Mouse (Mus musculus) E14TG2a.4 (cell line): Measurements from ENCODE around the gene Slamf8.

Source experiments
- H3K27me3 ChIP-seq: 2 replicates; pipeline ENCODE4 v1.6.1; 2014; ENCODE audit warnings: low read length, control low read depth; ENCODE audit not compliant: insufficient read depth
- H3K36me3 ChIP-seq: 2 replicates; pipeline ENCODE4 v1.6.1; 2014; ENCODE audit warnings: low read length, control low read depth; ENCODE audit not compliant: insufficient read depth
- H3K4me1 ChIP-seq: replicated peaks from 2 replicates; pipeline ENCODE4 v1.6.1; 2014; ENCODE audit warnings: low read depth, low read length, control low read depth
- H3K4me3 ChIP-seq: replicated peaks from 2 replicates; pipeline ENCODE4 v1.5.1; 2014; ENCODE audit warnings: mild to moderate bottlenecking, low read length
- H3K9me3 ChIP-seq: 2 replicates; pipeline ENCODE4 v1.6.1; 2014; ENCODE audit warnings: low read length, control low read depth
- CTCF ChIP-seq: conservative IDR thresholded peaks from 2 replicates; pipeline ENCODE4 v1.5.1; 2014; ENCODE audit warnings: low read length
- NANOG ChIP-seq: IDR thresholded peaks from 2 replicates; pipeline ENCODE4 v1.6.1; 2014; ENCODE audit warnings: borderline replicate concordance, low read length, mixed read lengths
- POU5F1 ChIP-seq: IDR thresholded peaks from 2 replicates; pipeline ENCODE4 v1.6.1; 2014; ENCODE audit warnings: low read length, borderline replicate concordance

The Slamf8 gene

DNA sequence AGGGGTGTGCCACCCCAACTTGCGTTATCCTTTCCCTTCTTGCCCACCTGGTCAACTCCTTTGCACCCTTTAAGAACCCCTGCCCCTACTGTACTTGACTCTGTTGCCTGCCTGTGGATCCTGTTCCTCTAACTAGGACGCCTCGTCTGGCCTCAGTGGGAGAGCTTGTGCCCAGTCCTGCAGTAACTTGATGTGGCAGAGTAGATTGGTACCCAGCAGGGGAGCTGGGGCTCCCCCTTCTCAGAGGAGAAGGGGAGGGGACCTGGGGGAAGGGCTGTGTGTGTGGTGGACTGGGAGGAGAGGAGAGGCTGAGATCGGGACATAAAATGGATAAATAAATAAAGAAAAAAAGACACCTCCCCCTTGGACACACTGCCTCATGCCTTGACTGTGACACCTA lies 5.3 kb downstream of the Slamf8 start:
- H3K27me3 ChIP-seq, result peaks cover 65% of the 10 kb centered on the region
- peaks cover 3% of the 10 kb centered on the region; the same call in 1 of the 2 replicates for H3K4me1 ChIP-seq
- H3K4me3 ChIP-seq, result no peak overlapping the region
- H3K36me3 ChIP-seq, result no peaks in the 10 kb centered on the region
- TF ChIP-seq CTCF (no peak), NANOG (no peak), POU5F1 (no peak)
- H3K9me3 ChIP-seq, result no peaks in the 10 kb centered on the region; the same call in 1 of the 2 replicates

DNA sequence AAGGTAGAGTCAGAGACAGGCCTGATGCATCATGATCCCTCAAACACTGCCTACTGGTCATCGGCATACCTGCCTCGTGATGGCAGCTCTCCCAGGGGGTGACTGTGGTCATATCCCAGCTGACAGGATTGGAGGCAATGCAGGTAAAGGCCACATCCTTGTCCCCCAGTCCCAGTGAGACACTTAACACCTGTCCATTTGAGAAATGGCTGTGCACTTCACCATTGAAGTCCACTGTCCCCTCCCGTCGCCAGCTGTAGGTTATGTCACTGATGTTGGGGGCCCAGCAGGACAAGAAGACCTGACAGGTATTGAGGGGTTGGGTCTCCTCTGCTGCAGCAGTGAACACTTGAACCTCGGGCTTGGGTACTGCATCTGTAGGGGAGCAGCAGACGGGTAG lies 6.1 kb downstream of the Slamf8 start:
- Histone ChIP-seq H3K9me3 (no peaks in the 10 kb centered on the region; the same call in 1 of the 2 replicates), H3K4me3 (no peak overlapping the region), H3K4me1 (peaks cover 3% of the 10 kb centered on the region; the same call in 1 of the 2 replicates), H3K36me3 (no peaks in the 10 kb centered on the region), H3K27me3 (peaks cover 62% of the 10 kb centered on the region)
- TF ChIP-seq NANOG (no peak), CTCF (no peak), POU5F1 (no peak)

DNA sequence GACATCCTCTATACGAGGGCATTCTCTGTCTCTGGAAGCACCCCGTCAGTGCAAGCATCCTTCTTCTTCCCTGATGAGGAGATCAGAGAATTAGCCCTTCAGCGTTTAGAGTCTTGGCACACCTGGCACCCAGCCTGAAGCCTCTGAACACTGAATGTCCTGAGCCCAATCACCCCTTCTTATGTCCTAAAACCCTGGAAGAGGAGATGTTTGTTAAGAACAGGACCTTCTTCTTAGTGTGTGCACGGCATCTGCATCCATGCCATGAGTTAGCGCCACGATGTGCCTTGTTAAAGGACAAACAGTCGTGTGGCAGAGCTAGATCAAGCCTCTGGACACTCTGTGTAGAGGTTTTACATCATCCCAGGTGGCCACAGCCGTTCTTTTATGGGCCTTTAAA lies 7.9 kb downstream of the Slamf8 start:
- TF ChIP-seq CTCF (no peak), POU5F1 (no peak), NANOG (no peak)
- Histone ChIP-seq H3K27me3 (peaks cover 53% of the 10 kb centered on the region), H3K9me3 (no peaks in the 10 kb centered on the region; the same call in 1 of the 2 replicates), H3K36me3 (no peaks in the 10 kb centered on the region), H3K4me1 (peaks cover 3% of the 10 kb centered on the region; the same call in 1 of the 2 replicates), H3K4me3 (no peak overlapping the region)

DNA sequence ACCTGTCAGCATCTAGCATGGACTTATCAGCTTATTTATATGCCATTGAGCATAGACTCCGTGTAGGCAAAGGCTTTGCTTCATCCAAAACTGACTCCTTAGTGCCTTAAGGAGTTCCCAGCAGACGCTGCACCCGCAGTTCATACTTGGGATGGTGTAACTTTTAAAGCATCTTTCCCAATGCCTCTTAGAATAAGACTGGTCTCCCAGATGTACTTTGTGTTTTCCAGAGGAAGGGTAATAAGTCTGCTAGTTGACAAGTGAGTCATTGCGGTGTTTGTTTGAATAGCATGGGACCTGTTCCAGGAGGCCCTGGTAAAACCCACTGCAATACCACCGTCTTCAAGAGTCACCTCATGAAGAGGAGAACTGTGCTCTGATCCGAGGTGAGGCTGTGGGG lies 10.3 kb downstream of the Slamf8 start:
- no peaks in the 10 kb centered on the region; the same call in 1 of the 2 replicates for H3K9me3 ChIP-seq
- peaks cover 3% of the 10 kb centered on the region; the same call in 1 of the 2 replicates for H3K4me1 ChIP-seq
- H3K4me3 ChIP-seq, result no peak overlapping the region

DNA sequence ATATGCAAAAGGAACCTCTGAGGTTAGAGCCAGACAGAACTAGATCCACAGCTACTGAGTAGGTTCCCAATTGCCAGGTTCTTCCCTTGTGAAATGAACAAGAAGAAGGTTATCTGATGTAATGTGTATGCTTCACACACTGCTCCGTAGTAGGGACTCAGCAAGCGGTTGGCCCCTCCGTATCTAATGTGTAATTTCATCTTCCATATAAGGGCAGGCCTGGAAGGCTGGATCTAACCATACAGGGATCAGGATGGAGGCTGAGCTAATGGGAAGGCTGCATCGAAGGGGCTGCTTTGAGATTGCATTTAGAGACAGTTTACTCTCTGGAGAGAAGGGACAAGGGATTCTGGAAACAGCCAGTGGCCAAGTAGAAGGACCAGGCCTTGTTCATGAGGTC lies 22.6 kb downstream of the Slamf8 start:
- Histone ChIP-seq H3K9me3 (no peaks in the 10 kb centered on the region), H3K4me1 (peaks cover 10% of the 10 kb centered on the region), H3K4me3 (no peak overlapping the region), H3K36me3 (no peaks in the 10 kb centered on the region), H3K27me3 (peaks cover 83% of the 10 kb centered on the region)
- TF ChIP-seq NANOG, result no peak
- no peak for TF ChIP-seq POU5F1
- no peak for TF ChIP-seq CTCF

More for the DNA sequence above, 10.3 kb downstream of the Slamf8 start:
- H3K27me3 ChIP-seq, result peaks cover 59% of the 10 kb centered on the region
- H3K36me3 ChIP-seq, result no peaks in the 10 kb centered on the region
- no peak for TF ChIP-seq CTCF
- no peak for TF ChIP-seq POU5F1
- TF ChIP-seq NANOG, result no peak

DNA sequence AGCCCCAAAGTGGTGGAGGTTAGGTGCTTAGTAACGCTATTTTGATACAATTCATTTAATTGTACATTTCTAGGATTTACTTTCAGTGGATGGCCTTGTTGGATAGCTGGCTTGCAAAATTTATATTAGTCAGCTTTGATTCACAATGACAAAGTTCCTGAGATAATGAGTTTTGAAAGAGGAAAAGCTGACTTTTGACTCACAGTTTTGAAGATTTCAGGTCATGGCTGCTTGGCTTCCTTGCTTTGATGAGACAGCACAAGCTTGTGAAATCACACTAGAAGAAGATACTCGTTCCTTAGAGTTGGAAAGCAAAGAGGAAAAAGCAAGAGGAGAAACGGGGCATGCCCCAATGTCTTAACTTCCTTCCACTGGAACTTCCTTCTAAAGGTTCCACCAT lies 24.2 kb downstream of the Slamf8 start:
- no peaks in the 10 kb centered on the region for H3K9me3 ChIP-seq
- H3K36me3 ChIP-seq, result no peaks in the 10 kb centered on the region
- peaks cover 19% of the 10 kb centered on the region for H3K4me1 ChIP-seq
- TF ChIP-seq NANOG (no peak), CTCF (no peak), POU5F1 (no peak)
- H3K4me3 ChIP-seq, result no peak overlapping the region
- H3K27me3 ChIP-seq, result peaks cover 83% of the 10 kb centered on the region

DNA sequence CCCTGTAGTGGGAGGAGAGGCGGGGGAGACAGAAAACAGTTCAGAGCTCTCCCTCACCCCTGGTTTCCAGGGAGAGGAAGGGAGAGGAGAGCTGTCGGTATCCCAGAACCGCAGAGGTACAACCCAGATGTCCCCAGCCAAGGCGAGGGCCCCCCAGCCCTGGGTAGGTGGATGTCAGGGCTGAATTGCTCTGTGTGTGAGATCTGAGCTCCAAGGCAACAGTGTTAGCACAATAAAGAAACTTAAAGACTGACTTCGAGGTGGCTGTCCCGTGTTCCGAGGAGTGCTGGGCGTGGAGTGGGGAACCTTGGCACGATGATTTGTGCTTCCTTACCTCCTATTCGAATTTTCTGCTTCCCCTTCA lies 26.9 kb downstream of the Slamf8 start:
- peaks cover 22% of the 10 kb centered on the region for H3K4me1 ChIP-seq
- peaks cover 83% of the 10 kb centered on the region for H3K27me3 ChIP-seq
- no peaks in the 10 kb centered on the region for H3K9me3 ChIP-seq
- peak overlapping the region; percentile 86 for H3K4me3 ChIP-seq
- H3K36me3 ChIP-seq, result no peaks in the 10 kb centered on the region
- TF ChIP-seq NANOG (no peak), CTCF (no peak), POU5F1 (no peak)

DNA sequence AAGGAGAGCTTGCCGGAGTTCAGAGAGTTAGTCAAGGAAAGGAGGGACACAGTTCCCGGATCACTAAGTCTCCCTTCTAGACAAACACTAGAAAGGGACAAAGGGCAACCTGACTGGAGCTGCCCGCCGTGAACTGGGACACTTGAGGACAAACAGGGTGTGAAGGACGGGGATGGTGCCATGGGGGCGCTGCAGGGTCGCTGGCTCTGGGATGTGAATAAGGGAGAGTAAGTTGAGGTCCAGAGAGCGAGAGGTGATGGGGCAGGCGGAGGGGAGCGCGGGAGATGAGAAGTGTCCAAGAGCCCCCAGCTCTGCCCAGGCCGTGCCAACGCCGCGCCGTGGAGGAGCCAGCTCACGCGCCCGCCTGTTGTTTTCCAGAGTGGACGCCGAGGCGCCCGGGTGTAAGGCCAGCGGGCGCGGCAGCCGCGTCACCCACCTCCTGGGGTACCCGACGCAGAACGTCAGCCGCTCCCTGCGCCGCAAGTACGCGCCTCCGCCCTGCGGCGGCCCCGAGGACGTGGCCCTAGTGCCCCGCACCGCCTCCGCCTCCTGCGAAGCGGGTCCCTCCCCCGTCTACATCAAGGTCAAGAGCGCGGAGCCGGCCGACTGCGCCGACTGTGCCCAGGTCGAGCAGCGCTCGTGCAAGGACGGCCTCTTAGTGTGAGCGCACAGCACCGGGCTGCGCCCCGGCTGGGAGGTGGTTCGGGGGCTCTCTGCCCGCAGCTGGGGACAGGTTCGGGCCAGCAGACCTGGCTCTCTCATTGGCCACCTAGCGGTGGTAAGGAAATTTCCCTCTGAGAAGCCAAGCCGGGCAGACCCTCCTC lies 27.5 kb downstream of the Slamf8 start:
- H3K9me3 ChIP-seq, result no peaks in the 10 kb centered on the region
- H3K27me3 ChIP-seq, result peaks cover 86% of the 10 kb centered on the region
- peak overlapping the region; percentile 86 for H3K4me3 ChIP-seq
- no peaks in the 10 kb centered on the region for H3K36me3 ChIP-seq
- H3K4me1 ChIP-seq, result peaks cover 25% of the 10 kb centered on the region
- TF ChIP-seq NANOG, result no peak
- peak; percentile 33 for TF ChIP-seq CTCF

DNA sequence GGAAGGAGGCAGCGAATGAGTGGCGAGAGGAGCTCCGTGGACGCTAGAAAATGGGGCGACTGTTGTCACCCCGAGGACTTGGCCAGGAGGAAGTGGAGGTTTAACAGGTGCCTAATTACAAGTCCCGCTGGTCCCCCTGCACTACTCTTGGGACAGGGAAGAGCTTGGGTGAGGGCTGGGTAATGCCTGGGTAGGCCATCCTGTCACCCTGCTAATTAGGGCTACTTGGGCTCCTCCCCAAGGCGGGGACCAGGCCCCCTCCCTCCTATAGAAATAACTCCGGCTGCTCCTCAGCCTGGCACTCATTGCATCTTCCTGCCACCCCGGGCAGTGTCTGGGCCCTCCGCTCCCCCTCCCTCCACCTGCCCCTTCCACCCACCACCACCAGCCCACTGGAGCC lies 34.7 kb downstream of the Slamf8 start, which contains the start of gene Vsig8:
TSS of gene Vsig8 (plus strand) at position 301 of the 400 bp plus-strand sequence.
- Histone ChIP-seq H3K4me1 (peaks cover 27% of the 10 kb centered on the region), H3K27me3 (peaks cover 80% of the 10 kb centered on the region), H3K36me3 (no peaks in the 10 kb centered on the region), H3K9me3 (peaks cover 7% of the 10 kb centered on the region; the same call in 1 of the 2 replicates), H3K4me3 (peak within 1 kb of the TSS; percentile 7; the same call in 1 of the 2 replicates)
- TF ChIP-seq NANOG, result no peak
- no peak for TF ChIP-seq POU5F1
- TF ChIP-seq CTCF, result no peak
